Mouse (Mus musculus) natural killer cell, adult 2 months (primary cell): ENCODE data around the gene Rnf150.

Experiments
- DNase-seq, 2 experiments: peaks; one replicate each; pipeline ENCODE4 v3.0.0; 2022; ENCODE audit warnings: low spot score in 2 of 2

Gene Rnf150

GRCm38 (mm10) chr8:82943223-82944006, 80.3 kb downstream of the Rnf150 start:
- DNase-seq: no peak

- no peak for DNase-seq
Observed at GRCm38 (mm10) chr8:82945867-82946266, 82.7 kb downstream of the Rnf150 start.

GRCm38 (mm10) chr8:82946658-82947057, 83.5 kb downstream of the Rnf150 start:
- DNase-seq: no peak

- DNase-seq: no peak
Observed at GRCm38 (mm10) chr8:82955162-82955754, 92.1 kb downstream of the Rnf150 start.

DNA sequence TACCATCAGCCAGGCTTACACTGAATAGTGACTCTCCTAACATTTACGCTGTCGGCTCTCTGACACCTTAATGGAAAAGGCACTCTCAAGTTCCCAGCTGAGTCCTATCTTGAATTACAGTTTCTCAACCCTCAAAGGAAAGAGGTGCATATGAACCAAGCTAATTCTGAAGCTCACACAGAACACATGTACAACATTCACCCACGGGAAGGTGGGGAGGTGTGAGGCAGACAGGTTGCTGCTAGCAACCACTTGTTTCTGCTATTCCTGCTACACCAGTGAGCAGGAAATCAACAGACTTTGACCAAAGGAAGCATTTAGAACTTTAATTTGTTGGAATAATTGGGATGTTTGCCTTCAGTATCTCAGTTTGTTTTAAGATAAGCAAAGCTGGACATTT, 96.3 kb downstream of the Rnf150 start:
- DNase-seq: no peak

GRCm38 (mm10) chr8:82959980-82960610, 96.9 kb downstream of the Rnf150 start:
- no peak for DNase-seq

GRCm38 (mm10) chr8:82964537-82964936, 101.4 kb downstream of the Rnf150 start:
- DNase-seq: no peak

DNA sequence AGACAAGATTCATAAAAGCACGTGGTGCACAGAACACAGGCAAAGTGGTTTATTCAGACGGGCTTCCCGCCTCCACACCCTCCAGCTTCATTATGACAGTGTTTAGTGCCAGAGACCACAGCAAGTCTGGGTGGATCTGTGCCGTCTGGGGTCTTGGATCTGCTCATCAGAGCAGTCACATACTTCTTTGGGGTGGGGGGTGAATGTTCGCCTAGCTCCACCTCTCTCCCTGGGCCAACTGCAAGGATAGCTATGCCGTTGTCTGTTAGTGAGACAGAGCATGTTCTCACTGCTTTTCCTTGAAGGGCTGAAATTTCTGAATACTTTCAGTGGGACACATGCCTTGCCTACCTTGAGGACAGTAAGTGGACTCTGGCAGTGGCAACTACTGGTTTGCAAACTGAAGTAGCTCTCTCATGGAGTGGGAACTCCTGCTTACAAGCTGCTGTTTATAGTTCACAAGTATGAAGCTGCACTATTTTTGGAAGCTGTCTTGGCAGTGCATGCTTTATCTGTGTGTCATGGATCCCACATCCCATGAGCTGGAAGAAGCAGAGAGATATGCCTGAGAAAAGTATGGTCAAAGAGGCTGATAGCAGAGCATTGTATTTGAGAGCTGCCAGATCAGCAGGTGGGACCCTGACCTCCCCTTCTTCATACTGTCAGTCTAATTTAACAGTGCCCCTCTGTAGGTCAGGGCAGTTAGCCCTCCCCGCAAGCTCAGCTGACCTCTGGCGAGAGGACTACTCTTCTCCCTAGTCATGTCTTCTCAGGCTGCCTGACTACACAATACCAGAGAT, 104.9 kb downstream of the Rnf150 start:
- no peak for DNase-seq

- no peak for DNase-seq
Observed at GRCm38 (mm10) chr8:82969967-82970366, 106.8 kb downstream of the Rnf150 start.

- DNase-seq: no peak
Observed at GRCm38 (mm10) chr8:82972812-82973211, 109.7 kb downstream of the Rnf150 start.

DNA sequence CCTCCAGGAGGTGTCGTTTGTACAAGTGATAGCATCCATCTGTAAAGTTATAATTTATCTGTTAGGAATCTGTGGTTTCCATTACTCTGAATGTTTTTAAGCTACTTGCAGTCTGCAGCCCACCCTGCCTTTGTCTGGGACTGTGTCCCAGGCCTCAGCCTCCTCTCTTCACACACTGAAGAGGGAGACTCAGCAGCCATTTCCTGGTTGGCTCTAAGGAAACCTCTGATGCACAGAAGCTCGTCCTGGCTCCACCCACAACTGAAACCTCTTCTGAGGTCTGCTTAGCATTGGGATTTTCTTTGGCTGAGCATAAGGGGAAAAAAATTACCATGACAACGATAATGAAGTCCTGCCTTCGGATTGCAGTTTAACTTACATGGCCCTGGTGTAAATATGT, 110.2 kb downstream of the Rnf150 start:
- no peak for DNase-seq

- no peak for DNase-seq
Observed at GRCm38 (mm10) chr8:82981244-82981855, 118.2 kb downstream of the Rnf150 start.

GRCm38 (mm10) chr8:82982873-82983272, 119.7 kb downstream of the Rnf150 start:
- DNase-seq: no peak

GRCm38 (mm10) chr8:82983301-82983700, 120.1 kb downstream of the Rnf150 start:
- DNase-seq: no peak

GRCm38 (mm10) chr8:82992093-82992492, 128.9 kb downstream of the Rnf150 start:
- no peak for DNase-seq

DNA sequence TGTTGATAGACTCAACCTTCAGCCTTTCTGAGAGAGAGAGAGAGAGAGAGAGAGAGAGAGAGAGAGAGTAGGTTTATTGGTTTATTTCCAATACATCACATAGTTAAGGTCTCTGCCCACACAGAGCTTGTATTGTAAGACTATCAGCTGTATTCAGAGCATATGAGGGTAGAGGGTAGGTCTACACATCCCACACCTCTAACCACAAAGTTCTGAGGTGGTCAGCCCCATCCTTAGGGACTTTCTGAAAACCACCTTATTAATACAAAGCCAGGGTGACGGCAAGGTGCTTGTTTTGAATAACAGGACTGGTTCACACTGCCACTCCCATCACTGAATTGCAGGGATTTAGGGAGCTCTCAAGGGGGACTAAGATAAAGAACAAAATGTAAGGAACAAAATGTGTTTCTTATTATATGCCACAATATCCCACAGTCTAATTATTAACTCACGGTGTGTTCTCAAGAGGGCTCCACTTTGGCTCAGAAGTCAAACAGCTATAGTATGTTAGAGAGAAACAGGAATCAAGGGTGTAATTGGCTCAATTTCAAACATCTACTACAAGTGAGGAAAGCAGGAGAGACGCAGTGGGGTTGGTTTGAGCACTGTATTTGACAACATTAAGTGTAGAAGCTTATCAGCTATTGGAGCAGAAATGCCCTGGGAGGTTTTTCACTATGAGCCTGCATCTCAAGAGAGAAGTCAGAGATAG, 132.7 kb downstream of the Rnf150 start:
- no peak for DNase-seq

- DNase-seq: no peak
Observed at GRCm38 (mm10) chr8:82996843-82997242, 133.7 kb downstream of the Rnf150 start.

- no peak for DNase-seq
Observed at GRCm38 (mm10) chr8:82998778-82999177, 135.6 kb downstream of the Rnf150 start.

DNA sequence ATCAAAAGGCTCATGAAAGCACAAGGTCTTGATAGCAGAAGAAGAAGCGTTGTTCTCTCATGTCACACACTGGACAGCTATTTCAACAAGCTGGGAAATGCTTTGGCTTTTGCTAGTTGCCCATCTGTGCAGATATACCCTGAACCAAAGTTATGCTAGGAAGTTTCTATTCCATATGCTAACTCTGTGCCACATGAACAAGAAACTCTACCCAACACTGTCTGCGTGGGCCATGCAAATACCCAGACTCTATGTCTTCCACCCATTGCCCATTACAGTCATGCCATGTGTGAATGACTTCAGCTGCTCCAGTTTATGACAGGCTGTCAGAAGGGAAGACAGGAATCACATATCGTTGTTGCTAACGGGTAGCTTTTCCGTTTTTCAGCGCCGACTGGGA, 140.0 kb downstream of the Rnf150 start:
- no peak for DNase-seq

GRCm38 (mm10) chr8:83009481-83009880, 146.3 kb downstream of the Rnf150 start:
- no peak for DNase-seq

GRCm38 (mm10) chr8:83011286-83011685, 148.1 kb downstream of the Rnf150 start:
- no peak for DNase-seq
